Mouse (Mus musculus) brain, embryonic 14.5 days (tissue): ENCODE data around the gene Cdt1. TPM values are rescaled to one million over a fixed set of nuclear protein-coding genes. Genes with fewer than 3 reads are reported as not detected.

Experiments
- DNase-seq: peaks from one replicate; pipeline ENCODE4 v3.0.0-alpha.2; 2011; ENCODE audit warnings: low read depth
- CTCF ChIP-seq: fragments of 200-500 bp; IDR thresholded peaks from 2 replicates; pipeline ENCODE4 v1.5.1; 2012; ENCODE audit warnings: inconsistent platforms, mild to moderate bottlenecking, moderate library complexity, borderline replicate concordance; ENCODE audit not compliant: insufficient read depth, insufficient read length; ENCODE audit errors: extremely low read depth
- POLR2A ChIP-seq: fragments of 200-500 bp; IDR thresholded peaks from 2 replicates; pipeline ENCODE4 v1.6.1; 2012; ENCODE audit warnings: mild to moderate bottlenecking, inconsistent platforms, borderline replicate concordance; ENCODE audit not compliant: poor library complexity, insufficient read depth, insufficient read length, severe bottlenecking; ENCODE audit errors: extremely low read depth
- polyA plus RNA-seq: library from polyadenylated mRNA; depleted of rRNA; stranded (reverse); fragments of >200 nt; gene quantifications from 2 replicates; pipeline ENCODE4 v1.2.3, GENCODE M21; 2012

Gene Cdt1
- polyA plus RNA-seq, 1 experiment, result 21.3 TPM

GRCm38 (mm10) chr8:122531312-122531711 is 36.5 kb upstream of the Cdt1 start:
- TF ChIP-seq CTCF, result no peak
- no peak for TF ChIP-seq POLR2A

DNA sequence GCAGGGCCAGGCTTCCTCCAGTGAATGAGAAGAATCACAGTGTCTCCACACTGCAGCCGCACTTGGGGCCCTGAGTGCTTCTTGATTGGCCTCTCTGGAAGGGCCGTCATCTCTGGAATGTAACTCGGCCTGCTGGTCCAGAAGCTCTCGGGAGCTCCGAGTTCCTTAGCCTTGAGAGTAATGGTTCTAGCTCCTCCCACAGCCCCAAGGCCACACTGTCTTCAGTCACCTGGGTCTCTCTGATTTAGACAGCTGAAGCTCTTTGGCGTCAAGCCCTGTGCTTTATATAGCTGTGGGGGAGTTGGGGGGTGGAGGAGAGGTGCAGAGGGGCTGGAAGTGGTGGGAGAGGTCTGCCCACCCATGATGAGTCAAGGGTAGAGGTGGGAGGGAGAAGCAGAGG is 30.8 kb upstream of the Cdt1 start:
- no peak for DNase-seq
- TF ChIP-seq POLR2A, result no peak
- no peak for TF ChIP-seq CTCF

More at GRCm38 (mm10) chr8:122531312-122531711, 36.5 kb upstream of the Cdt1 start:
- DNase-seq, result no peak

DNA sequence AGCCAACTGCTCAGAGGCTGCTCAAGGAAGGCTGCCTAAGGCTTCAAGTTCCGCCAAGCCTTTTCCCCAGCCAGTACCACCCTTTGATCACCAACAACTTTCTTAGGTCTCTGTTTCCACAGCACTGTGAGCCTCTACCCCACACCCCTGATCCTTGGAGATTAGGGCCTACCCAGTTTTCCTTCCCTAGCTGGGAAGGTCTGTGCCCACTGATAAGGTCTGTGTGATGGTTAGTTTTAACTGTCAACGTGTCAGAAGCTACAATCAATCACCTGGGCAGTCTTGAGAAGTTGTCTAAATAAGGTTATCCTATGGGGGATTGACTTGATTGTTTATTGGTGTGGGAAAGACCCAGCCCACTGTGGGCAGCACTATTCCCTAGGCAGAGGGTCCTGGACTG is 30.0 kb upstream of the Cdt1 start:
- no peak for DNase-seq
- TF ChIP-seq CTCF, result no peak
- no peak for TF ChIP-seq POLR2A

DNA sequence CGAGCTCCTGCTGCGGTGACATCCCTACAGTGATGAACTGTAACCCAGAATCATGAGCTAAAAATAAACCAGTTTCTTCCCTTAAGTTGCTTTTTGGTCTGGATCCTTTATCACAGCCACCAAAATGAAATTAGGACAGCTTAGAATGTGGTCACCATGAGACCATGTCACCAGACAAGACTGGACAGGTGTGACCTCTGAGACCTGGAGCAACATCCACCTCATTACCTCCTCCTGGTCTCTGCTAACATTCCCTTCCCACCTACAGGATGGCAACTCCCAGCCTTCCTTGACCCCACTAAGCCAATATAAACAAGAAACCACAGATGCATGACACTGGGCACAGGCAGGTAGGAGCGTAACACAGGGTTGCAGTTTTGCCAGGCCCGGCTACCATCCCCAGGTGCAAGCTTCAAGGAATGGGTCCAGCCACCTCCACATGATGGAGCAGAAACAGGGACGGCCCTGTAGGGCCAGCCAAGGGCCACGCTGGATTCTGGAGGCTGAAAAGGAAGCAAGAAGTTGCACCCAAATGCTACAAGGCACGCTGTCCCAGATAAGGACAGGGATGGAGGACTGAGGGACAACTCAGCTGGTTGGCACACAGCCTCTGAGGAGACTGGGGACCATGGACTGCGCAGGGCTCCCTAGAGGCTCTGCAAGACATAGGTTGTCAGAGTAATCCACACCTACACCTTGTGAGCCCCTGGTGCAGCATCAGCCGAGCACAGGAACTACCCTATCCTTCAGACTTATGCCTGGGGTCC is 29.3 kb upstream of the Cdt1 start:
- no peak for DNase-seq
- TF ChIP-seq POLR2A, result no peak
- TF ChIP-seq CTCF, result no peak

DNA sequence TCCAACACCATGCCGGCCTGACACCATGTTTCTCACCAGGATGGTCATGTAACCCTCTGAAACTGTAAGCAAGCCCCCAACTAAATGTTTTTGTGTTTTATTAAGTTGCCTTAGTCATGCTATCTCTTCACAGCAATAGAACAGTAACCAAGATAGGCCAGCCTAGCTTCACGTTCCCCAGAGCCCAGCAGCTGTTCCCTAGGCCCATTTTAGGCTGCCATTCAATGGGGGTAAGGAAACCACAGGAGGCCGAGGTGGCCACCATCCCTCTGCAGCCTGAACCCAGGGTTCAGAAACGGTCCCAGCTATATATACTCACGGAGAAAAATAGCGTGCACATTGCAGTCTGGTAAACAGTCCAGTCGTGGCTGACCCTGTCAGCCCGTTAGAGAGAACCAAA is 23.7 kb upstream of the Cdt1 start:
- no peak for TF ChIP-seq POLR2A

GRCm38 (mm10) chr8:122546066-122546755 is 21.6 kb upstream of the Cdt1 start:
- no peak for DNase-seq
- no peak for TF ChIP-seq CTCF
- no peak for TF ChIP-seq POLR2A

More for the DNA sequence above, 23.7 kb upstream of the Cdt1 start:
- no peak for DNase-seq

DNA sequence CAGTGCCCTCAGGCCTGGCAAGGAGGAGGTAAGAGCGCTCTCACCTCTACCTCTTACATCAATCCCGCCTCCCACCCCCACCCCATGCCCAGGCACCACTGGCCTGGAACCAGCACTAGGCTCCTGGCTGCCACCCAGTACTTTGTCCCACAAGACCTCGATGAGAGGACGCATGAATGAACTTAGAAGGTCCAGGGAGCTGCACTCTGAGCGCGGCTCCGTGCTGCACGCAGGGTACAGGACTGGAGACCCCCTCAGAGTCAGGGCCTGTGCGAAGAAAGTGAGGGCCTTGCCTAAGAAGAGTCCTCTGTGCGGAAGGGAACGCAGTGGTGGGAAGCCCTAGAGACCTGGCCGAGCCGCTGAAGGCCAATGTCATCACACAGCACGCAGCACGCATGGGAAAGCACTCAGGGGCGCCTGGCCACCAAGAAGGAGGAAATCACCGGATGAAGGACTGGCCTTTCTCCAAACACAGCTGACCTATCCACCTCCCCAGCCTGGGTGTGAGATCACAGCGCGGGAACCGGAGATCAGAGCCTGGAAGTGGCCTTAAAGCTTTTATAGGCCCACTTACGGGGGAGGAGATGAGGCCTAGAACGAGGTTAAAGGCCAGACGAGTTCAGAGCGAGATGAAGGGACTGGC is 20.9 kb upstream of the Cdt1 start:
- DNase-seq, result no peak
- TF ChIP-seq CTCF (no peak), POLR2A (no peak)

GRCm38 (mm10) chr8:122547815-122548214 is 20.0 kb upstream of the Cdt1 start:
- TF ChIP-seq CTCF, result no peak
- TF ChIP-seq POLR2A, result no peak
- DNase-seq, result no peak

DNA sequence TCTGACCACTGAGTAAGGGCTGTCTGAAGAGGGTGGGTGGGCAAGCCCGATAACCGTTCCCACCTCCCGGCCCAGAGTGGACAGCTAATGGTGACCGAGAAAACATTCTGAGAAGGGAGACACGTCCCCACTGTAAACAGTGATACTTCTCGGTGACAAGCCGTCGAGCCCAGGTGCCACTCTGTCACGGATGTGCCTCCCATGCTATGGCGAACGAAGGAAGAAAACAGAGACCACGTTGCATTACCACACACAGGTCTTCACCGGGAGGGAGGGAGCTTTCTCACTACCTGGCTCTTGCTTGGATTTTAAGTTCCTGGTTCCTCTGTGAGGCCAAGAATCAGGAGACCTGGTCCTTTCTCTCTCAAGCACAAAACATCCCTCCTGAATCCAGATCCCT is 19.5 kb upstream of the Cdt1 start:
- TF ChIP-seq POLR2A (no peak), CTCF (no peak)
- DNase-seq, result no peak

- DNase-seq, result no peak
- no peak for TF ChIP-seq CTCF
These were observed 18.9 kb upstream of the Cdt1 start for GRCm38 (mm10) chr8:122548891-122549439.

GRCm38 (mm10) chr8:122550234-122550994 is 17.4 kb upstream of the Cdt1 start:
- no peak for TF ChIP-seq CTCF
- TF ChIP-seq POLR2A, result no peak
- peak; percentile 22 for DNase-seq
